Mouse (Mus musculus) embryonic fibroblast, embryonic 13.5 days (primary cell): Measurements from ENCODE around the gene Pik3cg.

Experiments used
- CTCF ChIP-seq: IDR thresholded peaks from 2 replicates; pipeline ENCODE4 v1.5.1; 2011; ENCODE audit warnings: mild to moderate bottlenecking, control low read depth, low read length, moderate library complexity, borderline replicate concordance; ENCODE audit not compliant: insufficient read depth
- POLR2A ChIP-seq: IDR thresholded peaks from 2 replicates; pipeline ENCODE4 v1.6.1; 2011; ENCODE audit warnings: low read depth, mild to moderate bottlenecking, control low read depth, low read length, moderate library complexity

DNA sequence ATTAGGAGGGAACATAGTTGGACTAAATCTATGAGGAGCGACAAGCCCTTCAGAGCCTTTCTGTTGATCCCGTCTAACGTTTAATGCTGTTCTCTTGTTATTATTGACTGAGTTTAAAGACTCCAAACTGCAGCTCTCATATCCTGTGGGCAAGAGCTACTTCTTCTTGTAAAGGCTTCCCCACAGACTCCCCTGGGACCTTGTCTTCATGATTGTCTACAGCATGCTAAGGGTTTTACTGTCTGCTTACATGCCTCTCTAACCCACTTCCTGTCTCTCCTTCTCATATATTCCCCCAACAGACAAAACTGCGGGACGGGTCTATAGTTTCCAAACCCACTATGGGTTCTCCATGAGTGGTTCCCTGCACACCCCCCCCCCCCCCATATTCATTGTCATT is 4.2 kb upstream of the Pik3cg start:
- no peak for TF ChIP-seq POLR2A
- TF ChIP-seq CTCF = no peak
